Mouse (Mus musculus): ENCODE measurements around the gene Tbx5. TPM values are rescaled to one million over a fixed set of nuclear protein-coding genes. Genes with fewer than 3 reads are reported as not detected.

Gene Tbx5
- total RNA-seq, 2 experiments from 2014 or later = 0.11 TPM; not detected in 1

DNA sequence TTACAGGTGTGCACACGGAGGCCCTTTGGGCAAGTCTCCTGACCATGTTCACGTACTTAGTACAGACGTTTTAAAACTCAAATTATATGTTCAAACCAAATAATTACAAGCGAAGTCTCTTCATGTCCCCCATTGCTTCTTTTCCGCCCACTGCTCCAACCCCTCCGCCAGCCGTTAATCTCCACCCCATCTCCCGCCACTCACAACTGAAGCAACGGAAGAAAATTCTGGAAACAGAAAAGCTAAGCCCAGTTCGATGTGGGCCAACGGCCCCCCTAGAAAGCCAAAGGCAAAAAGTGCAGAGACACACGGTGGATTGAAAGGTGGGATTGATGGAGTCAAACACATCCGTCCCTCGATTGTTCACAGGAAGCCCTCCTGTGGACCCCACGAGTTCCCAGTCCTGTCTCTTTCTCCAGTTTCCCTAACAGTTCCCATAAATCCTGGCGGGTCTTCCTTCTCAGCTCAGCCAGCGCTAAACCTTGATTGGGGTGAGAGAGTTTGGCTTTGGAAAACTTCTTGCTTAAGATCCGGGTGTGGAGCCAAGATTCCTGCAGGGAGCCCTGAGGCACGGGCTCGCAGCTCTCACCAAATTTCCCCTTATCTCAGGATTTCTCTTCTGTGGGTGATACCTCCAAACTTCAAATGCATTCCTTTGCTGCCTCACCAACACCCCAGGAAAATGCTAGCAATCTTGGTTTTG lies 24.8 kb upstream of the Tbx5 start:
- intact Hi-C loops (cut with DNase I; ENCODE audit: low total_unique reads) = no loop called here
- DNase-seq = no peak

DNA sequence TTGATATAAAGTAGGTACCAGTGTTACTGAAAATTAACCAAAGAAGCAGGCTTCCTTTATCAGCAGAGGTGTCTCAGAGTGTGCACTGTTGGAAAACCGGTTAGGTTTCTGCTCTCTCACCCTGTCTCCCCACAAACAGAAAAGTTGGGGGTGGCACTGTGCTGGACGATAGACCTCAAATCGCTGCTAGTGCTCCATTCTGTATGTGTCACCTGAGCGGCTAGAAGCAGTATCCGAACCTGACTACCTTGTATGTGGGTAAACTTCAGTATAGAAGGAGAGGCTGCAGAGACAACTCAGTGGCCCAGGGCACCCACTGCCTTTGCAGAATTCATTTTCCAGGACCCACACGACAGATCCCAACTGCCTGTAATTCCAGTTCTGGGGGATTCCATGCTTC lies 23.8 kb upstream of the Tbx5 start:
- intact Hi-C loops (cut with DNase I; ENCODE audit: low total_unique reads) = no loop called here
- DNase-seq = no peak

DNA sequence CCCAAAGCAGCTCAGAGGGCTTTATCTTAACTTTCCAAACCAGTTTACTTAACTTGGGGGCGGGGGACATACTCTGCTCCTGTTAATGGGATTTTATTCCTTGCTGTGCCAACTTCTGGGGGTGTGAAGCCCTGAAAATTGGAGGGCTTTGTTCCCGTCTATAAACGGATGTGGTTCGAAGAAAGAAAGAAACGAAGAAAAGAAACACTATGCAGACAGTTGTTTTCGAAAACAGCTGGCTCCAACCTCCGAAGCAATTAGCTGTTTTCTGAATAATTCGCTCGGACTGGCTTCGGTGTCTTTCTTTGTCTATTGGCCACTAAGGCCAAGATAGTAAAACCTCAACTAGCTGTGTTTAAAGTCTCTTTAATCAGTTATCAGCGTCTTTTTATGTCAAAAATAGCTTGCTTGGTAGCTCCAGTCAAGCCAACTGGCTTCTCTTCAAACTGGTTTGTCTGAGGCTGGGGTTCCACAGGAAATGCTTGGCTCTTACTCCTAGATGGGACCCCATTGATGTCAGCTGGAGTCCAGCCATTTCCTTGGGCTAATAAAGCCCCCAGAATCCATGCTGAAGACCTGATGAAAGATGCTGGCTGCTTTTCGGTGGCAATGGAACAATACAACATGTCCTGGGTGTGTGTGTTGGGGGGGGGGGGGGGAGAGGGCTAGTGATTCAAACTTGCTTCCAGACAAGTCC lies 21.3 kb upstream of the Tbx5 start:
- DNase-seq = no peak
- intact Hi-C loops (cut with DNase I; ENCODE audit: low total_unique reads) = no loop called here

- DNase-seq = no peak
- intact Hi-C loops (cut with DNase I; ENCODE audit: low total_unique reads) = no loop called here
Observed at GRCm38 (mm10) chr5:119815247-119815646, 17.2 kb upstream of the Tbx5 start.

DNA sequence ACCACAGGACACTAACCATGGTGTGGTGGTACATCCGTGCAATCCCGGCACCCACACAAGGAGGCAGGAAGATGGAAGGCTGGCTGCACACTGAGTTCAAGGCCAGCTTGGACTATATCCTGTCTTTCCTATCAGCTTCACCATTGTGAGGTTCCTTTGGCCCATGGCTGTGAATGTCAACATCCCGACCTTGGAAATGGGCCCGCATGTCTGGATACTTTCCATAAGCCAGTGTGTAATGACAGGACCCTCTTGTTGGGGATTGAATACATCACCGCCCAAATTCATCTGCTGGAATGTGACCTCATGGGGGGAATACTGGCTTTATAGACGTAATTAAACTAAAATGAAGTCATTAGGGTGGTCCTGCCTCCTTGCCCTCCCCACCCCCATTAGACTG lies 12.0 kb upstream of the Tbx5 start:
- DNase-seq = no peak
- intact Hi-C loops (cut with DNase I; ENCODE audit: low total_unique reads) = no loop called here

DNA sequence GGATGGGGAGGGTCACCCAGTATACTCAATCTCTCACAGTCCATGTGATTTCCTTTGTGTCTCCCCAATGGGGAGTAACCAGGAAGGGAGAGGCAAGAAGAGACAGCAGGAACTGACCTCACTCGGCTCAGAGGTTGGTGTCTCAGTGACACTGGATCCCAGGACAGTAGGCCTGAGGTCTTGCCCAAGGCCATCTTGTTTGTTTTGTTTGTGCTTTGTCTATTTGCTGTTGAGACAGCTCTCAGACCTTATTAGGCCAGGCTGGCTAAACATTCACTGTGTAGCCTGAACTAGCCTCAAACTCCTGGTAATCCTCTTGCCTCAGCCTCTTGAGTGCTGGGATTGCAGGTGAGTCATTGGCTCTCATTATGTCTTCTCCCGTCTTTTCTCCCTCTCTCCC lies 11.0 kb upstream of the Tbx5 start:
- intact Hi-C loops (cut with DNase I; ENCODE audit: low total_unique reads) = no loop called here
- DNase-seq = no peak

DNA sequence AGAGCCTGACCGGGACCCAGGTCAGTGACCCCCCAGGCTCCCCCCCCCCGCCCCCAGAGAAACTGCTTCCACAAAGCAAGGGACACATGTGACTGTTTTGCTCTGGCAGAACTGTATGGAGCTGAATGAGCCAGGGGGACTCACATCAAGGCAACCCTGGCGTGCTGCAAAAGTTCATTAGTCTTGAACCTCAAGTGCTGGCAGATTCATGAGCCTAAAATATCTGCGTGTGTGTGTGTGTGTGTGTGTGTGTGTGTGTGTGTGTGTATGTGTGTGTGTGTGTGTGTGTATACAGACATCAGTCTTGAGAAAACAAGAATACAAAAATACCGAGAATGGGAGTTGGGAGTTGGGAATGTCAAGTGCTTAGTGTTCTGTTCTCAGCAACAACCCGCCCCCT lies 5.1 kb upstream of the Tbx5 start:
- DNase-seq = no peak
- intact Hi-C loops (cut with DNase I; ENCODE audit: low total_unique reads) = no loop called here

DNA sequence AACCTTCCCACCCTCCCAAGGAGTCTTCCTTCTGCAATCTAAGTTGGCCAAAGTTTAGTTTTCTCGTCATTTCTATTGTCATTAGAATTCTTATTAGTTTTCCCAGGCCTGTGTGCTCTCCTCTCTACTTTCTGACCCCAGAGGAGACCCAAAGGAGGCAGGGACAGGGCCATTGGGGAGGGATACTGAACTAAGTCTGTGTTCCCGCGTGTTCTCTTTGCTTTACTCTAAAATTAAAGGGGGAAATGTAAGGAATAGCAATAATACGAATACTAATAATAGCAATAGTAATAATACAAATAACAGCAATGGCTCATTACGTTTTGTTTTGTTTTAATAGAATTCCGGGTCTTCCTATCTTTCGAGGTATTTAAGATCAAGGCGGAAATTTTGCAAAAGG lies 1.9 kb upstream of the Tbx5 start:
- intact Hi-C loops (cut with DNase I; ENCODE audit: low total_unique reads) = no loop called here

DNA sequence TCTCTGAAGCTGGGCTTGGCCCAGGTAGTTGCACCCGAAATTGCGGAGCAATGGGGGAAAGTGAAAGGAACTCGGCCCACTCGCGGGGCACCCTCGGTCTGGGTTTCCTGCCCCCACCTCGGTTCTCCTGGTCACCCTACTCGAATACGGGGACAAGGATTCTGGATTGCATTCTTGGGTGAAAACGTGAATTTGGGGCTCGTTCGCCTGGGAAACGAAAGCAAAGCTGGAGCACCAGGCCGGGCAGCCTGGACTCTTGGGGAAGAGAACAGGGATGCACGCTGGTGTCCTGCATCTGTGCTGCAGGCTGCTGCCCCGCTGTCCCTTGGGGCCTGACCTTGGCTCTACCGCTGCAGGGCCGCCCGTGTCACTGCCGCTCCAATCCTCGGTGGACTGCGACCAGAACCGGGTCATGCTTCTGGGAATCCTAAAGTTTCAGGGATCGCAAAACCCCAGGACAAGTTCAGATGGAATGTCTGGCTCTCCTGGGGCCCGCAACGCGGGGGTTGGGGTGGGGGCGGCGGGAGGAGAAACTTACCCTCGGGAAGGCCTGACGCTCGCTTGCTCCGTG lies 1.2 kb upstream of the Tbx5 start:
- intact Hi-C loops (cut with DNase I; ENCODE audit: low total_unique reads) = no loop called here

More for the DNA sequence above, 1.9 kb upstream of the Tbx5 start:
- no peak for DNase-seq

DNA sequence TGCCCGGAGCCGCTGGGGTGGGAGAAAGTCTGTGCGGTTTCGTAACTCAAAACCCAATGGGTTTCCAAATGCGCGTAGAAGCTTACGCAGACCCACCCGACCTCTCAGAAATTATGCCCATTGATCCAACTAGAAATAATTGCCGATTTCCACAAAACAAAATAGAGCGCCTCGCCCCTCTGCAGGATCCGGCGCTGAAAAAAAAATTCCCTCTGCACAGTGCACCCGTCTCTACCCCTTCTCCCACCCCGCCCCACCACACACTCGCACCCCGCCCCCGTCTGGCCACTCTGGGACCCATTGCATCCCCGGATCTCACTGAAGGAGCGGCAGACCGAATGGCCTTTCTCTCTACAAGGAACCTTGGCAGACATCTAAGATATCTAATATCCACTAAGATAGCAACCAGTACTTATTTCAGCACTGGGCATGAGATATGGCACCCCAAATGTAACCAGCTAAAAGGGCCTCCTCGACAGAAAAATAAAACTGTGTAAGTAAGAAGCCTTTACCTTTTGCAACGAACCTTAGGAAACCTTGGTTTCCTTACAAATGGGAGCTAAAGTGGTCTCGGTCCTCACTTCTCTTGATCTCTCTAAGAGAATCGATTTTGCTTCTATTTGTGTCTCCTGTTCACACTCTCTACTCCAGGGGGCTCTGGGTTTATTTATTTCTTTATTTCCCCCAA lies 533 bp upstream of the Tbx5 start:
- intact Hi-C loops (cut with DNase I; ENCODE audit: low total_unique reads) = no loop called here
- no peak for DNase-seq

More for the DNA sequence above, 1.2 kb upstream of the Tbx5 start:
- no peak for DNase-seq

DNA sequence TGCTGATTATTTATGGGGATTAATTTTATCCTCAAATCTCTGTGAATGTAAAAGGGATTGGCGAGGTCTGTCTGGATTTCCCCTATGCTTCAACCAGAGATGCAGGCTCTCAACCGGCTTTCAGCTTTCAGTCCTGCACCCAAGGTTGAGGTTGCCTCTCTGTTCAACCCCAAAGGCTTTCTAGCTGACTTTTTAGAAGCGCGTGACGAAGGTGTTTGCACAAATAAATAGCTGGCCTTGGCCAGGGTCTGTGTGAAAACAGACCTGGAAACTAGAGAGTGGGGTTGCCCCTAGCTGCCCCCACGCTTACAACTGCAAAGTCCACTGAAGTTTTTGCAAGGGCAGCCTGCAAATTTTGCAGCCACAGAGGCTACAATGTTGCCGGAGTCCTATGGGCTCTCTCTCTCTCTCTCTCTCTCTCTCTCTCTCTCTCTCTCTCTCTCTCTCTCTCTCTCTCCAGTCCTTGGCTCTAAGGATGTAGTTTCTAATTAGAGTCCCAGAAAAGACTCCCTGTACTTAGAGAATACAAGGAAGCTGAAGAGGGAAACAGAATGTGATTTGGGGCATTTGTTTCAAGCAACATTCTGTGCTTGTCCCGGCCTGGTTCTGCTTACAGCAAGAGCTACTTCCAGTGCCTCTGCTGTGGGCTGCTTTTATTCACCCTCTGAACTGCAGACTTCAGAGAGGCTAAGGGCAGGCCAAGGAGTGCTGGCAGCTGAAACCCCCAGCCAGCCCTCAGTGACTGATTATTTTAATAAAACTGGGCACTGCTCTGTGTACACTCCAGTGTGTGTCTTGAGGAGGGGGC lies 959 bp downstream of the Tbx5 start:
- intact Hi-C loops (cut with DNase I; ENCODE audit: low total_unique reads) = no loop called here

GRCm38 (mm10) chr5:119834031-119834403 lies 1.5 kb downstream of the Tbx5 start:
- no peak for DNase-seq
- intact Hi-C loops (cut with DNase I; ENCODE audit: low total_unique reads) = no loop called here

More for the DNA sequence above, 959 bp downstream of the Tbx5 start:
- no peak for DNase-seq

GRCm38 (mm10) chr5:119835053-119835867 lies 2.8 kb downstream of the Tbx5 start:
- intact Hi-C loops (cut with DNase I; ENCODE audit: low total_unique reads) = no loop called here

DNA sequence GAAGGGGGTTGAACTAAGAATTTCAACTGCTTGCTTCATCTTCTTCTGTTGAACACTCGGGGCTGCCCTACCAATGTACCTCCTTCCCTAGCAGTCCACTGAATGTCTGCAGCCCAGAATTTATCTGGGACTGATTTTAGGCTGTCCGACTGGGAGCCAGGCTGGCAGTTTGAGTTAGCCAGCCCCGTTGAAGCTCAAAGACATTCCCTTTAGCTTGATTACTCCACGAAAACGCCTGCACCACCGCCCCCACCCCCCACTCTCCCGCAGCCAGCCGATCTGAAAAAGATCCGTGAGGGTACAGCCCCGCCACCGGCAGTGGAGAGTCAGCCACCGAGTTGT lies 3.4 kb downstream of the Tbx5 start:
- intact Hi-C loops (cut with DNase I; ENCODE audit: low total_unique reads) = no loop called here
- no peak for DNase-seq

More at GRCm38 (mm10) chr5:119835053-119835867, 2.8 kb downstream of the Tbx5 start:
- no peak for DNase-seq

GRCm38 (mm10) chr5:119836618-119837305 lies 4.3 kb downstream of the Tbx5 start:
- intact Hi-C loops (cut with DNase I; ENCODE audit: low total_unique reads) = no loop called here
- no peak for DNase-seq

- intact Hi-C loops (cut with DNase I; ENCODE audit: low total_unique reads) = no loop called here
- no peak for DNase-seq
Observed at GRCm38 (mm10) chr5:119837306-119837675, 4.8 kb downstream of the Tbx5 start.

DNA sequence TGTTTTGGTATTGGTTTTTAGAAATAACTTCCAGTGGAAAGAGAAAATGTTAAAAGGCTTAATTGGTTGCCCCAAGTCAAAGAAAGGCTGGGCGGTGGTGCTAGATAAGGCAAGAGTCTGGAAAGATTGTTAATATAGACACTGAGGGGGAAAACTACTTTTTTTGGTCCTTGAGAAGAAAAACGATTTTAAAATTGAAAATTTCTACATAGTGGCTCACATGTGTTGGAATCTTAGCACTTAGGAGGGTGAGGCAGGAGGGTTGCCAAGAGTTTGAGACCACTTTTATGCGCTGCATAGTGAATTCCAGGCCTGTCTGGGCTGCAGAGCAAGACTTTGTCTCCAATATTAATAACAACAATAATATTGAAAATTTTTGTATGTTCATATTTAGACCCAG lies 5.4 kb downstream of the Tbx5 start:
- intact Hi-C loops (cut with DNase I; ENCODE audit: low total_unique reads) = no loop called here

DNA sequence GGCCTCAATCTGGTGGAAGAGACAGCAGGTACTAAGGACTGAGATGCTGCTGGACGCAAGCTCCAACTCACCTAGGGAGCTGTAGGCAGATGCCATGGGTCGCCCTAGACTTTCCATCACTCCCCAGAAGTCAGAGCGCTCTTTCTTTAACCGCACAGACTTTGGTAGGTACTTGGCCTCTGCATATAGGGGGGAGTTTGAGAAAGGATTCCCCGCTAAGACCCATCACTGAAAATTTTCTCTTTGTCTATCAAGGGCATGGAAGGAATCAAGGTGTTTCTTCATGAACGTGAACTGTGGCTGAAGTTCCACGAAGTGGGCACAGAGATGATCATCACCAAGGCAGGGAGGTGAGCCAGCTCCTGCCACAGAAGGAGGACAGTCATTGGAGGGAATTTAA lies 6.0 kb downstream of the Tbx5 start:
- intact Hi-C loops (cut with DNase I; ENCODE audit: low total_unique reads) = no loop called here
- no peak for DNase-seq

More for the DNA sequence above, 5.4 kb downstream of the Tbx5 start:
- no peak for DNase-seq
